Mouse (Mus musculus): ENCODE data around the gene Acot8. TPM values are rescaled to one million over a fixed set of nuclear protein-coding genes. Genes with fewer than 3 reads are reported as not detected.

Acot8 gene
- polyA plus RNA-seq, 1 experiment from 2014 or later = 12.6 TPM

DNA sequence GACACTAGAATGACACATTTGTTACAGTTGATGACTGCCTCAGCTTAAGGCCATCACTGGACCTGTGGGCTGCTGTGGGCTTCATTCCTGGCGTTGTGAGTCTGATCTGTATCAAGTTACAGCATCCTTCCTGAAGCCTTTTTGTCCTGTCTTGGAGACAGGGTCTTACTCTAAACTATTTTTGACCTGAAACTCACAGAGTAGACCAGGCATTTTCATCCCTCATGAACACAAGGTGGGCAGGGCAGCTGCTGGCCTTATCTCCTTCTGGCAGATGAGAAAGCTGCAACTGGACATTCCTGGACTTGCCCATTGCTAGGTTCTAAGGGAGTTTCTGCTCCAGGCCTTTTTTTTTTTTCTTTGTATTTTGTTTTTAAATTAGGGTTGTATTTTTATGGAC is 46.0 kb downstream of the Acot8 start:
- no peak overlapping the region for H3K4me3 ChIP-seq (ENCODE audit: low read depth, low read length)
- no peak overlapping the region for H3K9ac ChIP-seq (ENCODE audit: low read length)
- WGBS = 68% methylated on average over 1 of the region's 1 CpGs
- no peak overlapping the region for H3K27ac ChIP-seq (ENCODE audit: low read depth, low read length)
- H3K27me3 ChIP-seq (ENCODE audit: control insufficient read depth, insufficient read depth, low read length) = no peaks in the 10 kb centered on the region
- no peak for DNase-seq (ENCODE audit: low spot score, missing footprints)
- no peak for ATAC-seq (ENCODE audit: low FRiP score)
- peaks cover 24% of the 10 kb centered on the region for H3K36me3 ChIP-seq (ENCODE audit: control insufficient read depth, insufficient read depth, low read length)
- no peaks in the 10 kb centered on the region for H3K9me3 ChIP-seq (ENCODE audit: control insufficient read depth, low read length)
- H3K4me1 ChIP-seq (ENCODE audit: control insufficient read depth, insufficient read depth, low read length) = no peaks in the 10 kb centered on the region
- no peak overlapping the region for H3K4me2 ChIP-seq

DNA sequence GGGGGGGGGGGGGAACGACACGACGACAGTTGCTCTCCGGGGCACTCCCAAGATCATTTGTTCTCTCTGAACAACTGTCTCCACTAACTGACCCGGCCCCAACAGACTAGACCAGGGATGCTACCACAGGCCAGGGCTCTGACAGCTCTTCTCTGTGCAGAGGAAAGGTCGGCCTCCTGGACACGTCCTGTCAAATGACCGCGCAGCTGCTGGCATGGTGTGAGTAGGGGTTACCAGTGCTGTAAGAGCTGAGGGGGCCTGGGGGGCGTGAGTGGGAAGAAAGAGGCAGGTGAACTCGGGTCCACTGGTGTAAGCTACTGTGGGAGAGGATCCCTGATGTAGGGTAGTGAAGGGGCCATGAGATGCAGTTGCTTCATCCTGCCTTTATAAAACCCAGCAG is 46.8 kb downstream of the Acot8 start:
- DNase-seq (ENCODE audit: low spot score, missing footprints) = no peak
- Histone ChIP-seq H3K4me1 (ENCODE audit: control insufficient read depth, insufficient read depth, low read length) (no peaks in the 10 kb centered on the region), H3K4me3 (ENCODE audit: low read depth, low read length) (no peak overlapping the region), H3K9ac (ENCODE audit: low read length) (no peak overlapping the region), H3K27ac (ENCODE audit: low read depth, low read length) (no peak overlapping the region), H3K9me3 (ENCODE audit: control insufficient read depth, low read length) (no peaks in the 10 kb centered on the region), H3K27me3 (ENCODE audit: control insufficient read depth, insufficient read depth, low read length) (no peaks in the 10 kb centered on the region), H3K4me2 (no peak overlapping the region), H3K36me3 (ENCODE audit: control insufficient read depth, insufficient read depth, low read length) (peaks cover 25% of the 10 kb centered on the region)
- no peak for ATAC-seq (ENCODE audit: low FRiP score)
- 88% methylated on average over 11 of the region's 11 CpGs for WGBS

GRCm38 (mm10) chr2:164754800-164755199 is 49.9 kb downstream of the Acot8 start:
- H3K27ac ChIP-seq (ENCODE audit: low read depth, low read length) = no peak overlapping the region
- H3K4me3 ChIP-seq (ENCODE audit: low read depth, low read length) = no peak overlapping the region
- H3K27me3 ChIP-seq (ENCODE audit: control insufficient read depth, insufficient read depth, low read length) = no peaks in the 10 kb centered on the region
- H3K9me3 ChIP-seq (ENCODE audit: control insufficient read depth, low read length) = no peaks in the 10 kb centered on the region
- no peak overlapping the region for H3K9ac ChIP-seq (ENCODE audit: low read length)
- WGBS = 92% methylated on average over 2 of the region's 2 CpGs
- H3K4me2 ChIP-seq = no peak overlapping the region
- no peaks in the 10 kb centered on the region for H3K4me1 ChIP-seq (ENCODE audit: control insufficient read depth, insufficient read depth, low read length)
- ATAC-seq (ENCODE audit: low FRiP score) (no peak), DNase-seq (ENCODE audit: low spot score, missing footprints) (no peak)
- H3K36me3 ChIP-seq (ENCODE audit: control insufficient read depth, insufficient read depth, low read length) = peaks cover 18% of the 10 kb centered on the region

DNA sequence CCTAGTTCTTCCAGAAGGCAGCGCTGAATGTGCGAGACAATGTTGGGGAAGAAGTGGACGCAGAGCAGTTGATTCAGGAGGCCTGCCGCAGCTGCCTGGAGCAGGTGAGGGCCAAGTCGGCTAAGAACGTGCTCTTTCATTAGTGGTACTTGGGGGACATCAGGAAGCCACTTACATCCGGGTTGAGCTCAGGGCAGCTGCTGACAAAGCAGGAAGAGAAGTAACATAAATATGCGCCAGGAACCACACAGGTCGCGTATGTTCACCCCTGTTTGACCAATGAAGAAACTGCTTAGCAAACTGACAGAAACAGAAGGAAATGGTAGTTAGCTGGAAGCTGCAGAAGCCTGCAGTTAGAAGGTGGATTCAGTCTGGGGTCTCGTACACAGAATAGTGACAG is 50.6 kb downstream of the Acot8 start:
- Histone ChIP-seq H3K4me1 (ENCODE audit: control insufficient read depth, insufficient read depth, low read length) (no peaks in the 10 kb centered on the region), H3K27me3 (ENCODE audit: control insufficient read depth, insufficient read depth, low read length) (no peaks in the 10 kb centered on the region), H3K27ac (ENCODE audit: low read depth, low read length) (no peak overlapping the region), H3K36me3 (ENCODE audit: control insufficient read depth, insufficient read depth, low read length) (peaks cover 18% of the 10 kb centered on the region), H3K4me3 (ENCODE audit: low read depth, low read length) (no peak overlapping the region), H3K9ac (ENCODE audit: low read length) (no peak overlapping the region), H3K4me2 (no peak overlapping the region), H3K9me3 (ENCODE audit: control insufficient read depth, low read length) (no peaks in the 10 kb centered on the region)
- no peak for DNase-seq (ENCODE audit: low spot score, missing footprints)
- WGBS = 87% methylated on average over 11 of the region's 11 CpGs
- ATAC-seq (ENCODE audit: low FRiP score) = no peak

DNA sequence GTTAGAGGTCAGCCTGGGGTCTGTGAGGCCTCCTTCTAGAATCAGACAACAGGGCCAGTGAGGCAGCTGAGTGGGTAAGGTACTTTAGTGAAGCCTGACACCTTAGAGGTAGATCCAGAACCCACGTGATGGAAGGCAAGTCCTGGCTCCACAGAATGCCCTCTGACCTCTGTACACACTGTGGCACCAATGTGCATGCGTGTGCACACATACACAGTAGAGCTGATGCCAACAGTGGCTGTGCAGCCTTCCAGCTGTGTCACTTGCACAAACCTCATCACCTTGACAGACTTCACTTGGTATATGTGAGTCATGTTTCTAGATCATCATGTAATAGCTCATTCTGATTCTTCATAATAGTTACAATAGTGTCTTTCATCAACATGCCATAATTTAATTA is 52.2 kb downstream of the Acot8 start:
- no peak for DNase-seq (ENCODE audit: low spot score, missing footprints)
- Histone ChIP-seq H3K27ac (ENCODE audit: low read depth, low read length) (no peak overlapping the region), H3K9me3 (ENCODE audit: control insufficient read depth, low read length) (no peaks in the 10 kb centered on the region), H3K36me3 (ENCODE audit: control insufficient read depth, insufficient read depth, low read length) (peaks cover 18% of the 10 kb centered on the region), H3K4me1 (ENCODE audit: control insufficient read depth, insufficient read depth, low read length) (no peaks in the 10 kb centered on the region), H3K9ac (ENCODE audit: low read length) (no peak overlapping the region), H3K4me3 (ENCODE audit: low read depth, low read length) (no peak overlapping the region), H3K27me3 (ENCODE audit: control insufficient read depth, insufficient read depth, low read length) (no peaks in the 10 kb centered on the region), H3K4me2 (no peak overlapping the region)
- WGBS = 90% methylated on average over 2 of the region's 2 CpGs
- no peak for ATAC-seq (ENCODE audit: low FRiP score)

- DNase-seq (ENCODE audit: low spot score, missing footprints) (no peak), ATAC-seq (ENCODE audit: low FRiP score) (no peak)
- H3K9ac ChIP-seq (ENCODE audit: low read length) = no peak overlapping the region
- H3K4me1 ChIP-seq (ENCODE audit: control insufficient read depth, insufficient read depth, low read length) = peaks cover 12% of the 10 kb centered on the region
- no peaks in the 10 kb centered on the region for H3K9me3 ChIP-seq (ENCODE audit: control insufficient read depth, low read length)
- no peak overlapping the region for H3K4me3 ChIP-seq (ENCODE audit: low read depth, low read length)
- WGBS = 92% methylated on average over 6 of the region's 6 CpGs
- H3K36me3 ChIP-seq (ENCODE audit: control insufficient read depth, insufficient read depth, low read length) = peaks cover 4% of the 10 kb centered on the region; the same call in 1 of the 2 replicates
- no peaks in the 10 kb centered on the region for H3K27me3 ChIP-seq (ENCODE audit: control insufficient read depth, insufficient read depth, low read length)
- H3K27ac ChIP-seq (ENCODE audit: low read depth, low read length) = no peak overlapping the region
- no peak overlapping the region for H3K4me2 ChIP-seq
Measured at GRCm38 (mm10) chr2:164748991-164749390, 55.7 kb downstream of the Acot8 start.

GRCm38 (mm10) chr2:164748191-164748590 is 56.5 kb downstream of the Acot8 start:
- Histone ChIP-seq H3K27me3 (ENCODE audit: control insufficient read depth, insufficient read depth, low read length) (no peaks in the 10 kb centered on the region), H3K4me1 (ENCODE audit: control insufficient read depth, insufficient read depth, low read length) (peaks cover 12% of the 10 kb centered on the region), H3K36me3 (ENCODE audit: control insufficient read depth, insufficient read depth, low read length) (no peaks in the 10 kb centered on the region), H3K4me2 (no peak overlapping the region), H3K9me3 (ENCODE audit: control insufficient read depth, low read length) (no peaks in the 10 kb centered on the region), H3K9ac (ENCODE audit: low read length) (no peak overlapping the region), H3K27ac (ENCODE audit: low read depth, low read length) (no peak overlapping the region), H3K4me3 (ENCODE audit: low read depth, low read length) (no peak overlapping the region)
- 84% methylated on average over 4 of the region's 4 CpGs for WGBS
- DNase-seq (ENCODE audit: low spot score, missing footprints) (no peak), ATAC-seq (ENCODE audit: low FRiP score) (no peak)

DNA sequence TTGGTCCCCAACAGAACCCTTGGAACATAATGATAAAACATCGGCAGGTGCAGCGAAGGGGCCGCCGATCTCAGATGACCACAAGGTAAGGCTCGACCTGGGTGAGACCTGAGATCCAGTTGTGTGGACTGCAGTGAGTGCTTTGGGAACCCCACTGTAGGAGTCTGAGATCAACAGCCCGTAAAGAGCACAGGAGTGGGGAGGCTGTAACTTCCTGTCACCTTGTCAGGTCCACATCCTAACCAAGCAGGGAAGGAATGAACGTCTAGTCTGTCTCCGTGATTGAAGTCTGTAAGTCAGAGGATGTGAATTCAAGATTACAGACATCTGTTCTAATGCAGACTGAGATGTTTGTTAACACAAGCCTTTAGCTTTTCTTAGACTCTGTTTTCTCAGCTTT is 58.0 kb downstream of the Acot8 start:
- Histone ChIP-seq H3K9ac (ENCODE audit: low read length) (peak overlapping the region; percentile 92), H3K27me3 (ENCODE audit: control insufficient read depth, insufficient read depth, low read length) (no peaks in the 10 kb centered on the region), H3K4me2 (peak overlapping the region; percentile 89), H3K4me3 (ENCODE audit: low read depth, low read length) (peak overlapping the region; percentile 88), H3K4me1 (ENCODE audit: control insufficient read depth, insufficient read depth, low read length) (peaks cover 12% of the 10 kb centered on the region), H3K27ac (ENCODE audit: low read depth, low read length) (no peak overlapping the region), H3K9me3 (ENCODE audit: control insufficient read depth, low read length) (no peaks in the 10 kb centered on the region), H3K36me3 (ENCODE audit: control insufficient read depth, insufficient read depth, low read length) (no peaks in the 10 kb centered on the region)
- DNase-seq (ENCODE audit: low spot score, missing footprints) (no peak), ATAC-seq (ENCODE audit: low FRiP score) (no peak)
- 66% methylated on average over 8 of the region's 8 CpGs for whole genome bisulfite sequencing

- ATAC-seq (ENCODE audit: low FRiP score) = peak; percentile 94
- WGBS = under 1% methylated on average over 70 of the region's 70 CpGs
Measured at GRCm38 (mm10) chr2:164745843-164746479, 58.7 kb downstream of the Acot8 start, which contains the start of the genes Wfdc3 and Dnttip1. Gene Wfdc3 (minus strand): TSS chr2:164745931. Gene Dnttip1 (plus strand): TSS chr2:164745983.

More at GRCm38 (mm10) chr2:164745843-164746479, 58.7 kb downstream of the Acot8 start, which contains the start of the genes Wfdc3 and Dnttip1:
- H3K27ac ChIP-seq (ENCODE audit: low read depth, low read length) = peak within 1 kb of the TSS; percentile 32; the same call in 1 of the 2 replicates
- no peaks in the 10 kb centered on the region for H3K27me3 ChIP-seq (ENCODE audit: control insufficient read depth, insufficient read depth, low read length)
- peak; percentile 100 for DNase-seq (ENCODE audit: low spot score, missing footprints)
- H3K9me3 ChIP-seq (ENCODE audit: control insufficient read depth, low read length) = no peaks in the 10 kb centered on the region
- H3K4me3 ChIP-seq (ENCODE audit: low read depth, low read length) = peak within 1 kb of the TSS; percentile 88
- H3K4me2 ChIP-seq = peak within 1 kb of the TSS; percentile 89
- H3K36me3 ChIP-seq (ENCODE audit: control insufficient read depth, insufficient read depth, low read length) = no peaks in the 10 kb centered on the region
- H3K9ac ChIP-seq (ENCODE audit: low read length) = peak within 1 kb of the TSS; percentile 92
- H3K4me1 ChIP-seq (ENCODE audit: control insufficient read depth, insufficient read depth, low read length) = peaks cover 12% of the 10 kb centered on the region

Measured in midbrain, embryonic 11.5 days (tissue).